Mouse (Mus musculus) heart, embryonic 15.5 days (tissue): ENCODE data around the gene Gm9780. TPM values are rescaled to one million over a fixed set of nuclear protein-coding genes. Genes with fewer than 3 reads are reported as not detected.
"Not testable (repeated sequence)": the region's sequence is repeated elsewhere in the genome, so short reads cannot be mapped to it uniquely, and the experiment has no call there.

Experiments
- ATAC-seq: fragments of 200-750 bp; cut with Nextera tagmentation; replicated peaks from 2 replicates; pipeline ENCODE4 v1.8.0; 2017; ENCODE audit warnings: low read depth, moderate TSS enrichment; ENCODE audit not compliant: insufficient number of reproducible peaks, insufficient read depth, low FRiP score
- H3K27ac ChIP-seq: fragments of 300-500 bp; sonication (generic); 2 replicates; pipeline ENCODE4 v1.5.1; 2015; ENCODE audit warnings: mild to moderate bottlenecking, inconsistent platforms
- H3K27me3 ChIP-seq: fragments of 300-500 bp; sonication (generic); 2 replicates; pipeline ENCODE4 v1.6.1; 2015; ENCODE audit warnings: inconsistent platforms
- H3K36me3 ChIP-seq: fragments of 300-500 bp; sonication (generic); 2 replicates; pipeline ENCODE4 v1.6.1; 2015; ENCODE audit warnings: mild to moderate bottlenecking, inconsistent platforms
- H3K4me1 ChIP-seq: fragments of 300-500 bp; sonication (generic); replicated peaks from 2 replicates; pipeline ENCODE4 v1.6.1; 2015; ENCODE audit warnings: inconsistent platforms
- H3K4me2 ChIP-seq: fragments of 300-500 bp; sonication (generic); 2 replicates; pipeline ENCODE4 v1.6.1; 2015; ENCODE audit warnings: inconsistent platforms, mild to moderate bottlenecking, moderate library complexity
- H3K4me3 ChIP-seq: fragments of 300-500 bp; sonication (generic); 2 replicates; pipeline ENCODE4 v1.5.1; 2015; ENCODE audit warnings: mild to moderate bottlenecking, inconsistent platforms
- H3K9ac ChIP-seq: fragments of 300-500 bp; sonication (generic); 2 replicates; pipeline ENCODE4 v1.6.1; 2015; ENCODE audit warnings: mild to moderate bottlenecking, inconsistent platforms
- H3K9me3 ChIP-seq: fragments of 300-500 bp; sonication (generic); replicated peaks from 2 replicates; pipeline ENCODE4 v1.6.1; 2016; ENCODE audit warnings: inconsistent platforms
- WGBS: fragments of 180-500 bp; shearing (Covaris S2); methylation state at CpG from one replicate; pipeline ENCODE4 v1.1.7; 2015; ENCODE audit warnings: mixed read lengths; 5-methylcytosine and 5-hydroxymethylcytosine counted together
- polyA plus RNA-seq: library from polyadenylated mRNA; unstranded; fragments of >200 nt; fragmentation: Nextera tagmentation; extraction: Ambion mirVana; gene quantifications from 2 replicates; pipeline ENCODE4 v1.2.1, GENCODE M21; 2015

Gene Gm9780
- 17.0 and 23.9 TPM in 2 replicates for polyA plus RNA-seq

- H3K9ac ChIP-seq, H3K27me3 ChIP-seq, H3K9me3 ChIP-seq, H3K4me1 ChIP-seq, ATAC-seq, H3K27ac ChIP-seq, H3K4me2 ChIP-seq, H3K4me3 ChIP-seq, H3K36me3 ChIP-seq: not testable (repeated sequence)
- WGBS: no CpG with 5 or more reads among the region's 26 CpGs
These were observed at the start of gene Gm9780 for GRCm38 (mm10) chr14:26042611-26043010. TSS of gene Gm9780 (minus strand) at chr14:26042711.

GRCm38 (mm10) chr14:26081997-26082396 is 39.5 kb upstream of the Gm9780 start, which contains the start of gene Cphx3:
TSS of gene Cphx3 (plus strand) at chr14:26082297.
- H3K36me3 ChIP-seq, H3K4me3 ChIP-seq, H3K4me2 ChIP-seq, H3K4me1 ChIP-seq, ATAC-seq, H3K9me3 ChIP-seq, H3K9ac ChIP-seq, H3K27ac ChIP-seq, H3K27me3 ChIP-seq: not testable (repeated sequence)
- no CpG with 5 or more reads among the region's 1 CpGs for WGBS

GRCm38 (mm10) chr14:26081216-26081615 is 38.7 kb upstream of the Gm9780 start, which contains the start of gene Cphx2:
TSS of gene Cphx2 (plus strand) at chr14:26081516.
- not testable (repeated sequence) for H3K9me3 ChIP-seq, H3K4me3 ChIP-seq, H3K4me2 ChIP-seq, H3K27me3 ChIP-seq, H3K9ac ChIP-seq, H3K36me3 ChIP-seq, H3K27ac ChIP-seq, ATAC-seq, H3K4me1 ChIP-seq
- WGBS: no CpG with 5 or more reads among the region's 6 CpGs

- H3K4me1 ChIP-seq, H3K36me3 ChIP-seq, ATAC-seq, H3K27ac ChIP-seq, H3K4me2 ChIP-seq, H3K27me3 ChIP-seq, H3K4me3 ChIP-seq, H3K9me3 ChIP-seq, H3K9ac ChIP-seq: not testable (repeated sequence)
- no CpG with 5 or more reads among the region's 5 CpGs for WGBS
These were observed 34.3 kb upstream of the Gm9780 start for GRCm38 (mm10) chr14:26076620-26077390.

- H3K27ac ChIP-seq, H3K9me3 ChIP-seq, H3K9ac ChIP-seq, H3K36me3 ChIP-seq, H3K4me2 ChIP-seq, H3K4me3 ChIP-seq, H3K4me1 ChIP-seq, H3K27me3 ChIP-seq, ATAC-seq: not testable (repeated sequence)
- whole genome bisulfite sequencing: no CpG with 5 or more reads among the region's 10 CpGs
These were observed 24.8 kb upstream of the Gm9780 start, which contains the start of gene Tmem254c for GRCm38 (mm10) chr14:26067325-26067633. TSS of gene Tmem254c (minus strand) at chr14:26067355.

- WGBS: no CpG with 5 or more reads among the region's 44 CpGs
- not testable (repeated sequence) for H3K27ac ChIP-seq, ATAC-seq, H3K36me3 ChIP-seq, H3K4me1 ChIP-seq, H3K9me3 ChIP-seq, H3K4me3 ChIP-seq, H3K4me2 ChIP-seq, H3K27me3 ChIP-seq, H3K9ac ChIP-seq
These were observed 24.2 kb upstream of the Gm9780 start for GRCm38 (mm10) chr14:26066574-26067324.

- not testable (repeated sequence) for H3K27me3 ChIP-seq, H3K4me1 ChIP-seq, H3K36me3 ChIP-seq, ATAC-seq, H3K9me3 ChIP-seq, H3K27ac ChIP-seq, H3K4me3 ChIP-seq, H3K4me2 ChIP-seq, H3K9ac ChIP-seq
- WGBS: no CpG with 5 or more reads among the region's 6 CpGs
These were observed 16.9 kb upstream of the Gm9780 start for GRCm38 (mm10) chr14:26059362-26059761.

GRCm38 (mm10) chr14:26058184-26058583 is 15.7 kb upstream of the Gm9780 start:
- H3K36me3 ChIP-seq, H3K4me1 ChIP-seq, ATAC-seq, H3K27ac ChIP-seq, H3K27me3 ChIP-seq, H3K4me3 ChIP-seq, H3K4me2 ChIP-seq, H3K9ac ChIP-seq, H3K9me3 ChIP-seq: not testable (repeated sequence)
- WGBS: no CpG with 5 or more reads among the region's 3 CpGs

GRCm38 (mm10) chr14:26048767-26049166 is 6.3 kb upstream of the Gm9780 start:
- not testable (repeated sequence) for H3K9ac ChIP-seq, ATAC-seq
- no CpG with 5 or more reads among the region's 9 CpGs for WGBS

GRCm38 (mm10) chr14:26047026-26047425 is 4.5 kb upstream of the Gm9780 start:
- H3K9me3 ChIP-seq, H3K27me3 ChIP-seq, H3K4me3 ChIP-seq, H3K9ac ChIP-seq, ATAC-seq, H3K36me3 ChIP-seq, H3K4me2 ChIP-seq, H3K27ac ChIP-seq, H3K4me1 ChIP-seq: not testable (repeated sequence)
- no CpG with 5 or more reads among the region's 8 CpGs for WGBS

More at GRCm38 (mm10) chr14:26048767-26049166, 6.3 kb upstream of the Gm9780 start:
- not testable (repeated sequence) for H3K4me2 ChIP-seq, H3K4me1 ChIP-seq, H3K9me3 ChIP-seq, H3K27ac ChIP-seq, H3K4me3 ChIP-seq, H3K27me3 ChIP-seq, H3K36me3 ChIP-seq

GRCm38 (mm10) chr14:26045007-26045406 is 2.5 kb upstream of the Gm9780 start:
- ATAC-seq, H3K9ac ChIP-seq, H3K4me1 ChIP-seq, H3K27me3 ChIP-seq, H3K4me3 ChIP-seq, H3K9me3 ChIP-seq, H3K27ac ChIP-seq, H3K36me3 ChIP-seq, H3K4me2 ChIP-seq: not testable (repeated sequence)
- no CpG with 5 or more reads among the region's 5 CpGs for WGBS

GRCm38 (mm10) chr14:26035439-26035838 is 7.1 kb downstream of the Gm9780 start:
- H3K9ac ChIP-seq: not testable (repeated sequence)

More at GRCm38 (mm10) chr14:26035439-26035838, 7.1 kb downstream of the Gm9780 start:
- not testable (repeated sequence) for H3K36me3 ChIP-seq, H3K4me1 ChIP-seq, H3K27me3 ChIP-seq, H3K27ac ChIP-seq, H3K4me2 ChIP-seq, H3K9me3 ChIP-seq, H3K4me3 ChIP-seq, ATAC-seq
- no CpG with 5 or more reads among the region's 6 CpGs for WGBS
